Mouse (Mus musculus): ENCODE data around the gene Ugt1a6a. TPM values are rescaled to one million over a fixed set of nuclear protein-coding genes. Genes with fewer than 3 reads are reported as not detected.
"Not testable (repeated sequence)": the region's sequence is repeated elsewhere in the genome, so short reads cannot be mapped to it uniquely, and the experiment has no call there.

Gene Ugt1a6a
- polyA plus RNA-seq, 1 experiment from 2014 or later = 0.48 TPM

DNA sequence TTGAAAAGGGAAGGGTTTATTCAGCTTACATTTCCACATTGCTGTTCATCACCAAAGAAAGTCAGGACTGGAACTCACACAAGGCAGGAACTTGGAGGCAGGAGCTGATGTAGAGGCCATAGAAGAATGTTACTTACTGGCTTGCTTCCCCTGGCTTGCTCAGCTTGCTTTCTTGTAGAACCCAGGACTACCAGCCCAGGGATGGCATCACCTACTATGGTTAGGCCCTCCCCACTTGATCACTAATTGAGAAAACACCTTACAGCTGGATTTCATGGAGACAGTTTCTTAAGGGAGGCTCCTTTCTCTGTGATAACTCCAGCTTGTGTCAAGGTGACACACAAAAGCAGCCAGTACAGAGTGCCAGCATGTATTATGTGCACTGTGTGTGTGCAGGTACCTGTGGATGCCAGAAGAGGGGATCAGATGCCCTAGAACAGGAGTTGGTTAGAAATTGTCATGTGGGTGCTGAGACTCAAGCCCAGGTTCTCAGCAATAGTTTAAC is 88.5 kb downstream of the Ugt1a6a start:
- H3K4me1 ChIP-seq (ENCODE audit: control insufficient read depth, insufficient read depth, low read length); H3K27ac ChIP-seq (replicated peaks; ENCODE audit: low read depth, low read length); H3K27me3 ChIP-seq (ENCODE audit: control insufficient read depth, insufficient read depth, low read length); H3K36me3 ChIP-seq (replicated peaks; ENCODE audit: control insufficient read depth, insufficient read depth, low read depth, low read length); H3K4me3 ChIP-seq (ENCODE audit: low read depth, low read length); DNase-seq (ENCODE audit: low spot score); ATAC-seq (replicated peaks; ENCODE audit: insufficient number of reproducible peaks, low FRiP score, low TSS enrichment, low read depth); H3K9ac ChIP-seq (replicated peaks; ENCODE audit: low read length); H3K4me2 ChIP-seq (ENCODE audit: low read depth, low read length): not testable (repeated sequence)
- peaks cover 27% of the 10 kb centered on the region for H3K9me3 ChIP-seq (replicated peaks; ENCODE audit: control insufficient read depth, low read length)

DNA sequence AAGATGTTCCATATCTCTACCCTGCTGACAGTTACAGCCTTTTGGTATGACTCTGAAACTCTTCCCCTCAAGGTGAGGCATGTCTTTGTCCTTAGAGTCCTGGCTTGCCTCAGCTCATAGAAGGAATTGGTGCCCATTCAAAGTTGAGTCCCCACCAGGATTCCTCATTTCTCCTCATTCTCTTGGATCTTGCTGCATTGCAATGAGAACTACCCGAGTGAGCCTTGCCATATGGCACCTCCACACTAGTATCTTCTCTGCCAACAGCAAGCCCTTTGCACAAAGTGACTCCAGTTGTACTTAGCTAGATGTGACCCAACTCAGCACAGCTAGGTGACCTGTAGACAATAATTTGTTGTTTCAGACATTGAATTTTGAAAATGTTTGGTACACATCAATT is 89.0 kb downstream of the Ugt1a6a start:
- no peak for DNase-seq (ENCODE audit: low spot score)
- no peak overlapping the region for H3K4me3 ChIP-seq (ENCODE audit: low read depth, low read length)
- no peaks in the 10 kb centered on the region for H3K27me3 ChIP-seq (ENCODE audit: control insufficient read depth, insufficient read depth, low read length)
- H3K27ac ChIP-seq (replicated peaks; ENCODE audit: low read depth, low read length) = no peak overlapping the region
- no peak for ATAC-seq (replicated peaks; ENCODE audit: insufficient number of reproducible peaks, low FRiP score, low TSS enrichment, low read depth)
- H3K9ac ChIP-seq (replicated peaks; ENCODE audit: low read length) = no peak overlapping the region
- no peak overlapping the region for H3K4me2 ChIP-seq (ENCODE audit: low read depth, low read length)
- no peaks in the 10 kb centered on the region for H3K4me1 ChIP-seq (ENCODE audit: control insufficient read depth, insufficient read depth, low read length)
- no peaks in the 10 kb centered on the region for H3K36me3 ChIP-seq (replicated peaks; ENCODE audit: control insufficient read depth, insufficient read depth, low read depth, low read length)
- peaks cover 32% of the 10 kb centered on the region for H3K9me3 ChIP-seq (replicated peaks; ENCODE audit: control insufficient read depth, low read length)
- 50% methylated on average over 1 of the region's 1 CpGs for WGBS

DNA sequence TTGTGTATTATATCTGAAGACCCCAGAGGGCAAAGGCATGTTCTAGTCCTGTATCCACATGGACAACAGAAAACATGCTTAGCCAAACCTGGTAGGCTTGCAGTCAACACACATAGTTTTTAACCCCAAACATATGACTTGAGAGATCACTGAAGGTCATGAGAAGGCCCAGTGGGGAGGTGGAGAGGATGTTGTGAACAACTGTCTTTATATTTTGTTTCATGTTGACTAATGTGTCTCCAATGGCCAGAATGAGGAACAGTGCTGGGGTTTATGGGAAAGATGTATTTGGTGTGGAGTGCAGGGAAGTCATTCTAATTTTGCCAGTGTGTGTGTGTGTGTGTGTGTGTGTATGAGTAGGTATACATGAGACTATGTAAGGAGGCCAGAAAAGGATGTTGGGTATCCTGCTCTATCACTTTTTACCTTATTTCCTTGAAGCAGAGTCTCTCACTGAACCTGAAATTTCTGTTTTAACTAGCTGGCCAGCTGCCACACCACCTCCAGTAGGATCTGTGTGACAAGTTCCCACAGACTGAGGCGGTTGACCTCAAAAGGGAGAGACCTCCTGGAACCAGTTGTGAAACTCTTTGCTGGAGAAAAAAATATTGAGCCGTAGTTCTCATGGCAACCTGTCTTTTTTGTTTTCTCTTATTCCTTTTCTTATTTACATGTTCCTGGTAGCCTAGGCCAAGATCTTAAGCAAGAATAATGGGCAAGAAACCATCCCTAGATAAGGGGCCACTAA is 89.6 kb downstream of the Ugt1a6a start:
- H3K4me3 ChIP-seq (ENCODE audit: low read depth, low read length) = no peak overlapping the region
- no peaks in the 10 kb centered on the region for H3K4me1 ChIP-seq (ENCODE audit: control insufficient read depth, insufficient read depth, low read length)
- H3K9ac ChIP-seq (replicated peaks; ENCODE audit: low read length) = no peak overlapping the region
- DNase-seq (ENCODE audit: low spot score) (no peak), ATAC-seq (replicated peaks; ENCODE audit: insufficient number of reproducible peaks, low FRiP score, low TSS enrichment, low read depth) (no peak)
- H3K9me3 ChIP-seq (replicated peaks; ENCODE audit: control insufficient read depth, low read length) = peaks cover 35% of the 10 kb centered on the region
- no peaks in the 10 kb centered on the region for H3K36me3 ChIP-seq (replicated peaks; ENCODE audit: control insufficient read depth, insufficient read depth, low read depth, low read length)
- H3K27ac ChIP-seq (replicated peaks; ENCODE audit: low read depth, low read length) = no peak overlapping the region
- no peak overlapping the region for H3K4me2 ChIP-seq (ENCODE audit: low read depth, low read length)
- 73% methylated on average over 2 of the region's 2 CpGs for WGBS
- no peaks in the 10 kb centered on the region for H3K27me3 ChIP-seq (ENCODE audit: control insufficient read depth, insufficient read depth, low read length)

DNA sequence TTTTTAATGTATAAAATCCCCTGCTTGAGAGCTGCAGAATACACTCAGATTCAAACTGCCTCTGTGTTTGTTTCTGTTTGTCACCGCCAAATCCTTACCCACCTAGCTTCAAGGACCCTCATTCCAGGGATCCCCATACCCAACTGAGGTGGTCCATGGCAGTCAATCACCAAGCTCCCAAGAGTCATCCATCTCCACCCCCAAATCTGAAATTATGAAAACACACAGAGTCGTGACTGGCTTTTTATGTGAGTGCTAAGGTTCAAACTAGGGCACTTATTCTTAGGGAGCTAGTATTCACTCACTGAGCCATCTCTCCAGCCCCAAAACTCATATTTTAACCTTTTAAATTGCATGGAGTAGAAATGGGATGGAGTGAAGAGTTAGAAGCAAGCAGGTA is 90.7 kb downstream of the Ugt1a6a start:
- not testable (repeated sequence) for H3K4me2 ChIP-seq (ENCODE audit: low read depth, low read length); H3K36me3 ChIP-seq (replicated peaks; ENCODE audit: control insufficient read depth, insufficient read depth, low read depth, low read length); H3K4me3 ChIP-seq (ENCODE audit: low read depth, low read length); H3K4me1 ChIP-seq (ENCODE audit: control insufficient read depth, insufficient read depth, low read length); H3K9ac ChIP-seq (replicated peaks; ENCODE audit: low read length); DNase-seq (ENCODE audit: low spot score); H3K27me3 ChIP-seq (ENCODE audit: control insufficient read depth, insufficient read depth, low read length); H3K27ac ChIP-seq (replicated peaks; ENCODE audit: low read depth, low read length); ATAC-seq (replicated peaks; ENCODE audit: insufficient number of reproducible peaks, low FRiP score, low TSS enrichment, low read depth)
- 31% methylated on average over 2 of the region's 2 CpGs for WGBS
- peaks cover 46% of the 10 kb centered on the region for H3K9me3 ChIP-seq (replicated peaks; ENCODE audit: control insufficient read depth, low read length)

DNA sequence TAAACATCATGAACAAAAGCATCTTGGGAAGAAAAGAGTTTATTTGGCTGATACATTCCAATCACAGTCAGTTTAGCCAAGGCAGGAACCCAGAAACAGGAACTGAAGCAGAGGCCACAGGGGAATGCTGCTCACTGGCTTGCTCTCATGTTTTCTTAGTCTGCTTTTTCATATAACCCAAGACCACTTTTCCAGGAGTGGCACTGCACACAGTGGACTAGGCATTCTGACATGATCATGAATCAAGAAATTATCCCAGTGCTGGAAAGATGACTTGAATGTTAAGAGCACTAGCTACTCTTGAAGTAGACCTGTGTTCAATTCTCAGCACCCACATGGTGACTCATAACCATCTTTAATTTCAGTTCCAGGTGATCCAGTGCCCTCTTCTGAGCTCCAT is 91.1 kb downstream of the Ugt1a6a start:
- no peak overlapping the region for H3K27ac ChIP-seq (replicated peaks; ENCODE audit: low read depth, low read length)
- H3K9ac ChIP-seq (replicated peaks; ENCODE audit: low read length) = no peak overlapping the region
- DNase-seq (ENCODE audit: low spot score) = no peak
- H3K4me1 ChIP-seq (ENCODE audit: control insufficient read depth, insufficient read depth, low read length) = no peaks in the 10 kb centered on the region
- no peaks in the 10 kb centered on the region for H3K27me3 ChIP-seq (ENCODE audit: control insufficient read depth, insufficient read depth, low read length)
- peaks cover 50% of the 10 kb centered on the region for H3K9me3 ChIP-seq (replicated peaks; ENCODE audit: control insufficient read depth, low read length)
- H3K36me3 ChIP-seq (replicated peaks; ENCODE audit: control insufficient read depth, insufficient read depth, low read depth, low read length) = no peaks in the 10 kb centered on the region
- H3K4me3 ChIP-seq (ENCODE audit: low read depth, low read length) = no peak overlapping the region
- ATAC-seq (replicated peaks; ENCODE audit: insufficient number of reproducible peaks, low FRiP score, low TSS enrichment, low read depth) = no peak
- H3K4me2 ChIP-seq (ENCODE audit: low read depth, low read length) = no peak overlapping the region

DNA sequence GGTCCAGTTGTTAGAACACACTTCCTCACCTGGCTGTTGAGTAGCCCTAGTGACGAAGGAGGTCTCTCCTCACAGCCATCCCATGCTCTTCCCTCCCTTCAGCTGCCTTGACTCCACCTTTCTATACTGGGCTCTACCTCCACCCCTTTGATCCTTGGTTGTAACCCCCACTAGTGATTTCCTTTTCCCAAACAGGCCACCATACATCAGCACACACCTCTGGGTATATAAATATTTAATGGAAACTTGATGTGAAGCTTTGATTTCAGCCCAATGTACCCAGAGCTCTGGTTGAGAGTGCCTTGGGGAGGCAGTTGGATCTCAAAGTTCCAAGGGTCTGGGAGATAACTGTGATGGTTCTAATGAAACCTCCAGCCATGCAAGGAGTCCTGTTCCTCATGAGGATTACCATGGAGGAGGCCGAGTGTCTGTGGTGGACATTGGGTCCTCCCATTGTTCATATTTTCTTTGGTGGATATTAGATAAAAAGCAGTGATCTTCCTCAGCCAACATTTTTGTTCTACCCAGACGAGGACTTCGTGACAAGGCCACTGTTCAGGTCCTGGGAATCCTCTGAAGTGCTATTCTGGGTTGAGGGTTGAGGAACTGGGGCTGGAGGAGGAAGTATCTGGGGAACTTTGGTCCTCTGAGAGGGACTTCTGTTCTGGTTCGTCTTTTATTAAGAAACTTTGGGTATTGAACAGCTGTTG is 92.2 kb downstream of the Ugt1a6a start, which contains the start of gene Mroh2a:
TSS of gene Mroh2a (plus strand) at position 317 of the 710 bp plus-strand sequence.
- H3K9ac ChIP-seq (replicated peaks; ENCODE audit: low read length) = no peak within 1 kb of the TSS
- ATAC-seq (replicated peaks; ENCODE audit: insufficient number of reproducible peaks, low FRiP score, low TSS enrichment, low read depth) (no peak), DNase-seq (ENCODE audit: low spot score) (no peak)
- H3K4me3 ChIP-seq (ENCODE audit: low read depth, low read length) = no peak within 1 kb of the TSS
- WGBS = 56% methylated on average over 5 of the region's 5 CpGs
- H3K9me3 ChIP-seq (replicated peaks; ENCODE audit: control insufficient read depth, low read length) = peaks cover 60% of the 10 kb centered on the region
- no peaks in the 10 kb centered on the region for H3K27me3 ChIP-seq (ENCODE audit: control insufficient read depth, insufficient read depth, low read length)
- H3K4me1 ChIP-seq (ENCODE audit: control insufficient read depth, insufficient read depth, low read length) = no peaks in the 10 kb centered on the region
- no peak within 1 kb of the TSS for H3K4me2 ChIP-seq (ENCODE audit: low read depth, low read length)
- H3K36me3 ChIP-seq (replicated peaks; ENCODE audit: control insufficient read depth, insufficient read depth, low read depth, low read length) = no peaks in the 10 kb centered on the region
- no peak within 1 kb of the TSS for H3K27ac ChIP-seq (replicated peaks; ENCODE audit: low read depth, low read length)

DNA sequence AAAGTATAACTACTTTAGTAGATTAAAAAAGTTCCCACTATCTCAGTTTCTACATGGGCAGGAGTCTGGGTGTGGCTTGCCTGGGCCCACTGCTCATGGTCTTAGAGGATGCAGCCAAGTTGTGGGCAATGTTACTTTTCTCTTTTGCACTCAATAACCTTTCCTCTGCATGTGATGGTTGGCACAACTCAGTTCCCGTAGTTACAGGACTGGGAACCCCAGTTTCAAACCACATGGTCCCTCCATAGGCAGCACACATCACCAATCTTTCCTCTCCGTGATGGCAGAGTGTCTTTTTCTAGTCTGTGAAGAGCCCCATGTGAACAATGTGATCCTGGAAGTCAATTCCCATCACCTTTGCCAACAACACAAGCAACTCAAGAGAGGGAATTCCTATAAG is 92.9 kb downstream of the Ugt1a6a start:
- Histone ChIP-seq H3K27ac (replicated peaks; ENCODE audit: low read depth, low read length) (no peak overlapping the region), H3K4me2 (ENCODE audit: low read depth, low read length) (no peak overlapping the region), H3K4me1 (ENCODE audit: control insufficient read depth, insufficient read depth, low read length) (no peaks in the 10 kb centered on the region), H3K9ac (replicated peaks; ENCODE audit: low read length) (no peak overlapping the region), H3K9me3 (replicated peaks; ENCODE audit: control insufficient read depth, low read length) (peaks cover 67% of the 10 kb centered on the region), H3K27me3 (ENCODE audit: control insufficient read depth, insufficient read depth, low read length) (no peaks in the 10 kb centered on the region), H3K4me3 (ENCODE audit: low read depth, low read length) (no peak overlapping the region), H3K36me3 (replicated peaks; ENCODE audit: control insufficient read depth, insufficient read depth, low read depth, low read length) (no peaks in the 10 kb centered on the region)
- DNase-seq (ENCODE audit: low spot score) (no peak), ATAC-seq (replicated peaks; ENCODE audit: insufficient number of reproducible peaks, low FRiP score, low TSS enrichment, low read depth) (no peak)
- 58% methylated on average over 2 of the region's 2 CpGs for WGBS

DNA sequence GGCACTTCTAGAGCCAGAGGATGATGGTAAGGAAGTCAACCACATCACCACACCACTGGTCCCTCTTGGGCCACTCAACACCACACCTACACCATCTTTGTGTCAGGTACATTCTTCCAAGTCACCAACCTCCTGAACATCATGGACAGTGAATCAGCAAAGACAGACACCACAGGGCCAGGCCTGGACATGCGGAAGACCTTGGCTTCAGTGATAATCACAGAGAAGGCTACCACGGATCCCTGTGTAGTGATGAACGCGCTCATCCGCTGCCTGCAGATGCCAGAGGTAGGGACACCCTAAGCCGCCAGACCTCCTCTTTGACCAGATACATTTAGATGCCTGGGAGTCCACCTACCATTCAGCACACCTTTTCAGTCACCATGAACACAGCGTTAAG is 93.5 kb downstream of the Ugt1a6a start:
- no peak overlapping the region for H3K4me3 ChIP-seq (ENCODE audit: low read depth, low read length)
- no peaks in the 10 kb centered on the region for H3K36me3 ChIP-seq (replicated peaks; ENCODE audit: control insufficient read depth, insufficient read depth, low read depth, low read length)
- no peak overlapping the region for H3K9ac ChIP-seq (replicated peaks; ENCODE audit: low read length)
- ATAC-seq (replicated peaks; ENCODE audit: insufficient number of reproducible peaks, low FRiP score, low TSS enrichment, low read depth) = no peak
- H3K27ac ChIP-seq (replicated peaks; ENCODE audit: low read depth, low read length) = no peak overlapping the region
- H3K4me2 ChIP-seq (ENCODE audit: low read depth, low read length) = no peak overlapping the region
- peaks cover 73% of the 10 kb centered on the region for H3K9me3 ChIP-seq (replicated peaks; ENCODE audit: control insufficient read depth, low read length)
- H3K27me3 ChIP-seq (ENCODE audit: control insufficient read depth, insufficient read depth, low read length) = no peaks in the 10 kb centered on the region
- no peaks in the 10 kb centered on the region for H3K4me1 ChIP-seq (ENCODE audit: control insufficient read depth, insufficient read depth, low read length)
- DNase-seq (ENCODE audit: low spot score) = no peak
- WGBS = 71% methylated on average over 7 of the region's 7 CpGs

Data from embryonic facial prominence, embryonic 11.5 days (tissue).